Mouse (Mus musculus): ENCODE data around the gene Evl.

DNA sequence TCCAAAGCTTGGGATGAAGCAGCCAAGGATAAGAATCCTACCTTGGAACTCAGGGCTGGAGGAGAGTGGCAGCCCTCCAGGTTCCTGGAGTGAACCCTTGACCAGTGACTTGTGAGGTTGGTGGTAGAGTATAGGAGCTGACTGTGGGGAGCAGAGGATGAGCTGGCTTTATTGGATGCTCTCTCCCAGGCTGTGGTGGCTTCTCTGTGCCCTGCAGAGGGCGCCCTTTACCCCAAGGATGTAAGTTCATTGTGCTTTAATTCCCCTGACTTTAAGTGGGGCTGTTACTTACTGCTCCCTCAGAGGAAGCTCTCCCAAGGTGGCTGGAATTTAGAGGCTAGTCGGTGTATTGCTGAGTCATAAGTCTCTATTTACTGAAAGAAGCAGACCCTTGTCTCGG, 58.6 kb downstream of the Evl start:
- TF ChIP-seq CTCF (IDR thresholded peaks at IDR 0.05; ENCODE audit: extremely low read depth, insufficient read depth, insufficient read length, insufficient replicate concordance) (peak; percentile 83; the same call in 1 of the 2 replicates), POLR2A (IDR thresholded peaks at IDR 0.05; ENCODE audit: low read depth, low read length) (no peak)

Measured in spleen, adult 2 months (tissue).